Mouse (Mus musculus): Measurements from ENCODE around the gene Ilf3.

DNA sequence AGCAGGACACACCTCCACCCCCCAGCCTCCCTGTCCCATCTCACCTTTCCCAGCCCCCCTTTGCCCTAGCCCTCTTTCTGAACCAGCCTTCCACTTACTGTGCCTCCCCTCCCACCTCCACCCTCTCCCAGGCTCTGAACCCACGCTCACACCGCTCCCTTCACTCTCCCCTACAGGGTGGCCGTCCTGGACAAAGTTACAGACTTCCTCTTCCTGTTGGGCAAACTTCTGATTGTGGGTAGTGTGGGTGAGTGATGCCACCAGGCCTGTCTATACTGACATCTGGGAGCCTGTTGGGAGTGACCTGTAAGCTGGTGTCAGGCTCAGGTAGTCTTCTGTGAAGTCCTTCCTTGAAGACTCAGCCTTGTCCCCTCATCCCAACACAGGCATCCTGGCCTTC is 19.5 kb upstream of the Ilf3 start:
- TF ChIP-seq CTCF (IDR thresholded peaks at IDR 0.05; ENCODE audit: low read depth, low read length), result no peak
- TF ChIP-seq POLR2A (IDR thresholded peaks at IDR 0.05; ENCODE audit: insufficient read depth, low read length), result no peak

Measured in ES-Bruce4 (cell line).